Mouse (Mus musculus) inflammation-experienced regulatory T-cells, adult 6 months (primary cell): ENCODE data around the gene Lingo4. TPM values are rescaled to one million over a fixed set of nuclear protein-coding genes. Genes with fewer than 3 reads are reported as not detected.

Source experiments
- polyA plus RNA-seq, 3 experiments: library from polyadenylated mRNA; unstranded; fragments of 100-300 nt; shearing (Covaris generic); gene quantifications; one replicate each; pipeline ENCODE4 v1.2.1; 2017

The Lingo4 gene
- polyA plus RNA-seq, 3 experiments from 2014 or later: 0.45 to 2.3 (median 1.5) TPM

Other genes starting within 250 kb of the Lingo4 start
- not detected for gene Gm10696, start 220.3 kb upstream of the Lingo4 start, polyA plus RNA-seq
- gene Gm5286, start 201.8 kb upstream of the Lingo4 start, polyA plus RNA-seq: not detected
- not detected for gene Gm4778, start 134.5 kb upstream of the Lingo4 start, polyA plus RNA-seq
- gene Them4, start 88.4 kb upstream of the Lingo4 start, polyA plus RNA-seq: 10 to 100 TPM in 1 of 3 experiments, 1 to 10 TPM in 2; 7.0 to 10.7 (median 9.0) TPM
- not detected for gene Them5, start 56.4 kb upstream of the Lingo4 start, polyA plus RNA-seq
- not detected for gene C2cd4d, start 36.1 kb upstream of the Lingo4 start, polyA plus RNA-seq
- gene Rorc, start 25.7 kb upstream of the Lingo4 start, polyA plus RNA-seq: 10 to 100 TPM in 2 of 3 experiments, 1 to 10 TPM in 1; 5.4 to 13.2 (median 13.1) TPM
- 10 to 100 TPM in 1 of 3 experiments, 1 to 10 TPM in 2; 4.8 to 11.2 (median 7.8) TPM for gene Tdrkh, start 14.8 kb downstream of the Lingo4 start, polyA plus RNA-seq
- gene Mrpl9, start 44.8 kb downstream of the Lingo4 start, polyA plus RNA-seq: 10 to 100 TPM; 45.9 to 67.0 (median 66.8) TPM
- gene Oaz3, start 45.4 kb downstream of the Lingo4 start, polyA plus RNA-seq: 1 to 10 TPM in 2 of 3 experiments, under 1 TPM in 1; 0.75 to 1.2 (median 1.0) TPM
- gene Celf3, start 79.8 kb downstream of the Lingo4 start, polyA plus RNA-seq: 1 to 10 TPM in 1 of 3 experiments, under 1 TPM in 2; 0.73 to 1.5 (median 0.87) TPM
- not detected for gene Riiad1, start 81.8 kb downstream of the Lingo4 start, polyA plus RNA-seq
- gene Snx27, start 184.2 kb downstream of the Lingo4 start, polyA plus RNA-seq: 10 to 100 TPM; 12.2 to 17.5 (median 16.6) TPM
- gene Gm10972, start 244.6 kb downstream of the Lingo4 start, polyA plus RNA-seq: not detected